Mouse (Mus musculus): ENCODE data around the gene Olfr718-ps1. TPM values are rescaled to one million over a fixed set of nuclear protein-coding genes. Genes with fewer than 3 reads are reported as not detected.

Gene Olfr718-ps1
- not detected for polyA plus RNA-seq (2014; fragmentation: Illumina TruSeq; extraction: RNeasy Lipid Tissue Mini Kit (QIAGEN cat#74804); ENCODE audit: low replicate concordance)

GRCm38 (mm10) chr5:143147481-143147880 lies at the start of gene Olfr718-ps1:
TSS of gene Olfr718-ps1 (minus strand) at chr5:143147581.

GRCm38 (mm10) chr5:143180255-143181076 lies 33.1 kb upstream of the Olfr718-ps1 start, which contains the start of the genes Rbak and Spdye4b:
TSS of gene Rbak (minus strand) at chr5:143180775.
TSS of gene Spdye4b (plus strand) at chr5:143181017.

GRCm38 (mm10) chr5:143112281-143113246 lies 34.8 kb downstream of the Olfr718-ps1 start, which contains the start of gene Rnf216:
TSS of gene Rnf216 (minus strand) at chr5:143112994.

Other genes starting within 250 kb of the Olfr718-ps1 start
- 3,596 TPM for gene Actb, start 240.8 kb downstream of the Olfr718-ps1 start, polyA plus RNA-seq (2014; fragmentation: Illumina TruSeq; extraction: RNeasy Lipid Tissue Mini Kit (QIAGEN cat#74804); ENCODE audit: low replicate concordance)
- gene Fscn1, start 187.2 kb downstream of the Olfr718-ps1 start, polyA plus RNA-seq (2014; fragmentation: Illumina TruSeq; extraction: RNeasy Lipid Tissue Mini Kit (QIAGEN cat#74804); ENCODE audit: low replicate concordance), result not detected
- gene Rnf216, start 34.6 kb downstream of the Olfr718-ps1 start, polyA plus RNA-seq (2014; fragmentation: Illumina TruSeq; extraction: RNeasy Lipid Tissue Mini Kit (QIAGEN cat#74804); ENCODE audit: low replicate concordance), result 21.9 TPM
- gene Rbak, start 33.2 kb upstream of the Olfr718-ps1 start, polyA plus RNA-seq (2014; fragmentation: Illumina TruSeq; extraction: RNeasy Lipid Tissue Mini Kit (QIAGEN cat#74804); ENCODE audit: low replicate concordance), result 4.9 TPM
- gene Spdye4b, start 33.4 kb upstream of the Olfr718-ps1 start, polyA plus RNA-seq (2014; fragmentation: Illumina TruSeq; extraction: RNeasy Lipid Tissue Mini Kit (QIAGEN cat#74804); ENCODE audit: low replicate concordance), result not detected
- not detected for gene Spdye4a, start 79.3 kb upstream of the Olfr718-ps1 start, polyA plus RNA-seq (2014; fragmentation: Illumina TruSeq; extraction: RNeasy Lipid Tissue Mini Kit (QIAGEN cat#74804); ENCODE audit: low replicate concordance)
- gene Zfp12, start 87.6 kb upstream of the Olfr718-ps1 start, polyA plus RNA-seq (2014; fragmentation: Illumina TruSeq; extraction: RNeasy Lipid Tissue Mini Kit (QIAGEN cat#74804); ENCODE audit: low replicate concordance), result 3.0 TPM
- 0.15 TPM for gene Zfp316, start 122.4 kb upstream of the Olfr718-ps1 start, polyA plus RNA-seq (2014; fragmentation: Illumina TruSeq; extraction: RNeasy Lipid Tissue Mini Kit (QIAGEN cat#74804); ENCODE audit: low replicate concordance)
- not detected for gene Zfp853, start 146.0 kb upstream of the Olfr718-ps1 start, polyA plus RNA-seq (2014; fragmentation: Illumina TruSeq; extraction: RNeasy Lipid Tissue Mini Kit (QIAGEN cat#74804); ENCODE audit: low replicate concordance)
- gene E130309D02Rik, start 167.8 kb upstream of the Olfr718-ps1 start, polyA plus RNA-seq (2014; fragmentation: Illumina TruSeq; extraction: RNeasy Lipid Tissue Mini Kit (QIAGEN cat#74804); ENCODE audit: low replicate concordance), result 0.30 TPM
- 2.7 TPM for gene Zdhhc4, start 181.7 kb upstream of the Olfr718-ps1 start, polyA plus RNA-seq (2014; fragmentation: Illumina TruSeq; extraction: RNeasy Lipid Tissue Mini Kit (QIAGEN cat#74804); ENCODE audit: low replicate concordance)
- not detected for gene Grid2ip, start 209.8 kb upstream of the Olfr718-ps1 start, polyA plus RNA-seq (2014; fragmentation: Illumina TruSeq; extraction: RNeasy Lipid Tissue Mini Kit (QIAGEN cat#74804); ENCODE audit: low replicate concordance)